Mouse (Mus musculus): Measurements from ENCODE around the gene Atxn7l3b.
"Not testable (repeated sequence)": the region's sequence is repeated elsewhere in the genome, so short reads cannot be mapped to it uniquely, and the experiment has no call there.

Atxn7l3b gene

GRCm38 (mm10) chr10:112928452-112929221 lies at the start of gene Atxn7l3b:
Gene Atxn7l3b, minus strand, starts transcription at chr10:112929001.
- DNase-seq (ENCODE audit: low read depth, low spot score), result peak; percentile 76

- DNase-seq (ENCODE audit: low read depth, low spot score), result no peak
Observed at GRCm38 (mm10) chr10:112977586-112977985, 48.8 kb upstream of the Atxn7l3b start.

GRCm38 (mm10) chr10:112973286-112974026 lies 44.7 kb upstream of the Atxn7l3b start:
- no peak for DNase-seq (ENCODE audit: low read depth, low spot score)

GRCm38 (mm10) chr10:112970002-112970589 lies 41.3 kb upstream of the Atxn7l3b start:
- DNase-seq (ENCODE audit: low read depth, low spot score), result no peak

- no peak for DNase-seq (ENCODE audit: low read depth, low spot score)
Observed at GRCm38 (mm10) chr10:112967578-112967977, 38.8 kb upstream of the Atxn7l3b start.

- DNase-seq (ENCODE audit: low read depth, low spot score), result not testable (repeated sequence)
Observed at GRCm38 (mm10) chr10:112962216-112962615, 33.4 kb upstream of the Atxn7l3b start.

GRCm38 (mm10) chr10:112954140-112954539 lies 25.3 kb upstream of the Atxn7l3b start:
- no peak for DNase-seq (ENCODE audit: low read depth, low spot score)

- no peak for DNase-seq (ENCODE audit: low read depth, low spot score)
Observed at GRCm38 (mm10) chr10:112948453-112948852, 19.7 kb upstream of the Atxn7l3b start.

DNA sequence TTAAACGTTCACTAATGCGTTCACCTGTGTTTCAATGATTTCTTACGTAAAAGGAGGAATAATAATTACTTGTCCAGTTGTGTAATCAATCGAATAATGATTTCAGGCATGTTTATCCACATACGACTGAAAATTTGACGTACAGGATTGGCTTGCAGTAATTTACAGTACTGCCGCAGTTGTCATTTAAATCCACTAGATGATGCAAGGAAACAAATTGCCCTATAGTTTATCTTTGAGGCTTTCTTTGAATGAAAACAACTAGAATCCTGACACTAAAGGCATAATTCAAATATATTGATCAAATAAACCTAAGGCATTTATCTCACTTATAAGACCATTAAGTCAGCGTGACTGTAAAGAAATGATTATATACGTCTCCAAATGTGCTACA lies 418 bp upstream of the Atxn7l3b start:
- no peak for DNase-seq (ENCODE audit: low read depth, low spot score)

DNA sequence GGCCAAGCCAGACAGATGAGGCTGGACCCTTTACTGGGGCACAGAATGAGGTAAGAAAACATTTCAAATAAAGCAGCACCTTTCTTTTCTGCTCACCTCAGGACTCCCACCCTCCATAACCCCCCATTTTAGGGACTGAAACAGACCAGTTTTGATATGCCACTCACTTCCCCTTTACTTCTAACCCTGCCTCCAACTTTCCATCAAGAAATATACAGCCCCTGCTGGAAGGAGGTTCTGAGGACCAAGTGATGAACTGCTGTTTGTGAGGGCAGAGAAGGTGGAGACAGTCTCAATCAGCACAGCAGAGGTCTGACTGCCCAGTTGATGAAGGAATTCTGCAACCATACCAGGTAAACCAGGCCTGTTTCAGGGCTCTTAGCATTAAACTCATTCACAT lies 1.8 kb downstream of the Atxn7l3b start:
- DNase-seq (ENCODE audit: low read depth, low spot score), result no peak

DNA sequence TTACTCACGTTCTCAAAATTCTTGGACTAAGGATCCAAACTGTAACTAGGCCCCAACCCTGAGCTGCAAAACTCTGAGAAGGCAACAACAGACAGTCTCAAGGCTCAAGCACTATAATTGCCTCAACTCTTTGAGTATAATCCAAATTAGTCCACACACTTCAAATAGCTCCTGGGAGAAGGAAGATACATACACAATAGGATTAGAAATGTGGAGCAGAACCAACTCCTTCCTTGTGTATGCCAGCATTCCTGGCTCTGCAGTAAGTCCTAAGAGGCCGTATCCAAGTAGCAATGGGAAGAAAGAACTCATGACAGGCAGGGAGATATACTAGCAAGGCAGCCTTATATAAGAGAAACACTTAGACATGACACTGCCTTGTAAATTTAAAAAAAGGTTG lies 2.5 kb downstream of the Atxn7l3b start:
- DNase-seq (ENCODE audit: low read depth, low spot score), result no peak

DNA sequence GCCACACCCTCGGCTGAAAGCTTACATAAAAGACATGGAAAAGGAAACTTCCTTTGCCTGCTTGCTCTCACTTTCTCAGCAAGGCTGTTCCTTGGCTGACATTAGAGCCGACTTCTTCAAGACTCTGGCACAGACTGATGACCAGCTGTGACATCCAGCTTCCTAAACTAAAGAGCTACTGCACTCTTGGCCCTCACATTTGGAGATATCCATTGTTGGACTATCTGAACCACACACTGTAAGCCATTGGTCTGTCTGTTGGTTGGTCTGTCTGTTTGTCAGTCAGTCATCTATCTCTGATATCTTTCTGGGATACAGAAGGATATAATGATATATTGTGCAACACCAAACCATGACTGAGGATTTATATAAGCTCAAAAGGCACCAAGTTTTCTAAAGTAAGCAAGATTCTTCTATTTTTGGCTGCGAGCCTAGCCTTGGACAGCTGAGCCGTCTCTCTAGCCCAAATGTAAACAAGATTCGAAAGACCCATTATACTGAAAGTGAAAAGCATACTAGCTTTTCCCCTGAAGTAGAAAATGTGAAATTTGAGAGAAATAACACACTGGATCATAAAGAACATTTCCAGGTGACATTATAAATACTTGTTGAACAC lies 12.1 kb downstream of the Atxn7l3b start:
- no peak for DNase-seq (ENCODE audit: low read depth, low spot score)

GRCm38 (mm10) chr10:112900243-112900642 lies 28.6 kb downstream of the Atxn7l3b start:
- DNase-seq (ENCODE audit: low read depth, low spot score), result no peak

DNA sequence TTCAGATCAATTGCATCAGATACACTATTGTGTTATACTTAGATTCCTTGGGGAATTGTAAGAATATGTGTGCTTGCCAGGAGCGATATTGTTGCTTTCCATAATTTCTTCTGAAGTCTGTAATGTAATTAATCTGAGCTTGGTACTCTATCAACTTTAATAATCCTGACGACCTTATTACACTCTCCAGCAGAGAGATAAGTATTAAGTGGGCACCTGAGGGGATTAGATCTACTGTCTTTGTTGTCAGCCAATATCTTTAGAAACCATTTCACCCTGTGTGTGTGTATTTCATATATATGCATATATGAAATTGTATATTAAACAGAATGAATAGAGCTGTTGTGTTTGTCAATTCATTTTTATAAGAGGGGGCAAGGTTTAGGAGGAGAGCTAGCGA lies 29.0 kb downstream of the Atxn7l3b start:
- DNase-seq (ENCODE audit: low read depth, low spot score), result no peak

- DNase-seq (ENCODE audit: low read depth, low spot score), result no peak
Observed at GRCm38 (mm10) chr10:112896636-112897035, 32.2 kb downstream of the Atxn7l3b start.

GRCm38 (mm10) chr10:112893622-112894252 lies 35.1 kb downstream of the Atxn7l3b start:
- no peak for DNase-seq (ENCODE audit: low read depth, low spot score)

DNA sequence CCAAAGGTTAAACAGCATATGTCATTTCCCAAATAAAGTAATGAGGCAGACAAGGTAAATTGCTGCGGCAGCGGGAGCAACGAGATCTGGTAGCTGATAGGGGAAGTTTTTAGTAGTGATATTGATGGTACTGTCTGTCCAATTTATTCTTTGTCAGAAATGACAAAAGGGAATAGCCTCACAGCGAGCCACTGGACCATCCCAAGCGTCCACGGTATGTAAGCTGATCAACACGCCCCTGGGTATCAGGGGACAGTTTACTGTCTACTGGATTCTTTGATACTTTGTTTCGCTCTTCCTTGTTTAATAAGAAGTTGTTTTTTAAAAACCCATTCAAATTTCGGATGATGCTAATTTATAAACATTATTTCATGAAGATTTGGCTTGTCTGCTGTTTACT lies 44.7 kb downstream of the Atxn7l3b start:
- no peak for DNase-seq (ENCODE audit: low read depth, low spot score)

GRCm38 (mm10) chr10:112883688-112884004 lies 45.2 kb downstream of the Atxn7l3b start:
- no peak for DNase-seq (ENCODE audit: low read depth, low spot score)

- DNase-seq (ENCODE audit: low read depth, low spot score), result no peak
Observed at GRCm38 (mm10) chr10:112882789-112883687, 45.8 kb downstream of the Atxn7l3b start.

GRCm38 (mm10) chr10:112882149-112882548 lies 46.7 kb downstream of the Atxn7l3b start:
- DNase-seq (ENCODE audit: low read depth, low spot score), result no peak

All from c-Kit-negative CD71-positive TER-119-positive erythroid progenitor cells, embryonic 14.5 days (primary cell).